In the genomic region with DNA sequence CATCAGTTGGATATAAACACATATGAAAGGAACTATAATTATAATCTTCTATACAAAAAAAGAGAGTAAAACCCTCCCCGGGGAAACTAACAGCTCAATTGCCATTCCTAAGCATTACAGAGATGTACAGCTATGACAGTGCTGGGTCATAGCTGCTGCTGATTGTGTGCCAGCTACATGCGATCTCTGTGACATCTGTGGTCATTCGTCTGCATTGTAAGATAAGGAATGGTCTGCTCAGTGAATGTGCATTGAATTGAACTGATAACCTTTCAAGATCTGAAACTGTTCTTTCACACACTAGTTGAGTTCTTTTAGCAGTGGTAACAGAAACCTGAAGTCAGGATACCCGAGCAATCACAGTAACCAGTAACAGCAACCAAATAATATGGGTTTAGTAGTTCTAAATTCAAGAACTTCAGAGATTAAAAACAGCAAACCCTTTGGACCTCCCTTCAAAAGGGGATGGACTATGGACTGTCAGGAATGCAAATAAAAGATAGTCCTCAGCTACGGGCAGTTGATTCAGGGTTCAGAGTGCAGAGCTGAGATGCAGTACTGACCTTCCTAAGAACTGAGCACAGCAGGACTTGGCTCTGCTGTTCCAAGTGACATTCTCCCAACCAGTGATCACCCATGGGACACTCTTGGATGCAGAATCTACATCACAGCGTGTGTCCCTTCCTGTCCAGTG, we compare ENCODE assay signal across 16 mouse cellular contexts.
DNase-seq lines count a peak whose midpoint lies in the region; ATAC-seq and TF ChIP-seq lines count a peak whose summit lies in the region.
"Had no signal": no experiment of that assay in that cellular context is flagged by ENCODE, and none has a peak within 500 bp of the region (broad histone marks: within the 10 kb centered on the region; RNA-seq: fewer than 3 reads in every experiment).

No protein-coding gene starts in this region.

- intact Hi-C loops in heart, postnatal 10 days (cut with DNase I) = no loop called here
- intact Hi-C loops in heart, postnatal 25 days (cut with DNase I) = no loop called here

- DNase-seq in heart, postnatal 10 days = peak; percentile 5 to 9
- DNase-seq in heart, postnatal 25 days (ENCODE audit: low spot score) = no peak
- peak; percentile 25 for DNase-seq in MEL-GATA-1-ER (ENCODE audit: extremely low read depth, low read depth)
- DNase-seq in spleen, adult 18-20 months = no peak
- no peak for DNase-seq in spleen, postnatal 14 days (ENCODE audit: low spot score in 2 of 2)
- DNase-seq in layer of hippocampus, postnatal 14 days (ENCODE audit: low spot score in 2 of 2) = no peak
- DNase-seq: adrenal gland, postnatal 14 days; cerebellum, adult 11 months; cerebellum, postnatal 36 days; heart, adult 2 months; heart, postnatal 4 days had no signal

- no peaks in the 10 kb centered on the region for H3K27me3 ChIP-seq in intestine, postnatal 0 days (replicated peaks; ENCODE audit: control insufficient read depth, insufficient read depth, low read length)
- H3K27me3 ChIP-seq in liver, embryonic 15.5 days = no peaks in the 10 kb centered on the region
- H3K27me3 ChIP-seq: embryonic facial prominence, embryonic 12.5 days; limb, embryonic 15.5 days; neural tube, embryonic 15.5 days had no signal

- 32% methylated on average over 6 of the region's 6 CpGs for WGBS in intestine, postnatal 0 days
- WGBS in liver, embryonic 15.5 days (ENCODE audit: insufficient replicate concordance) = 17% methylated on average over 6 of the region's 6 CpGs

- H3K27ac ChIP-seq in intestine, postnatal 0 days (ENCODE audit: low read depth, low read length) = peak overlapping the region; percentile 80
- H3K27ac ChIP-seq in liver, embryonic 15.5 days (replicated peaks) = peak overlapping the region; percentile 29; the same call in 1 of the 2 replicates
- H3K27ac ChIP-seq: embryonic facial prominence, embryonic 12.5 days; heart, adult 2 months; limb, embryonic 15.5 days; neural tube, embryonic 15.5 days had no signal

- ATAC-seq in intestine, postnatal 0 days = peak; percentile 98
- ATAC-seq in liver, embryonic 15.5 days (ENCODE audit: insufficient read depth) = peak; percentile 87

- H3K36me3 ChIP-seq in intestine, postnatal 0 days (ENCODE audit: control insufficient read depth, insufficient read depth) = no peaks in the 10 kb centered on the region
- no peaks in the 10 kb centered on the region for H3K36me3 ChIP-seq in liver, embryonic 15.5 days (replicated peaks)
- H3K36me3 ChIP-seq: embryonic facial prominence, embryonic 12.5 days; limb, embryonic 15.5 days; neural tube, embryonic 15.5 days had no signal

- 0 out of 2 replicates have a peak overlapping the region, but pooled peaks have one; percentile 1 for H3K4me2 ChIP-seq in intestine, postnatal 0 days (replicated peaks; ENCODE audit: low read depth)
- H3K4me2 ChIP-seq in liver, embryonic 15.5 days = peak overlapping the region; percentile 11; the same call in 1 of the 2 replicates
- H3K4me2 ChIP-seq: embryonic facial prominence, embryonic 12.5 days; limb, embryonic 15.5 days; neural tube, embryonic 15.5 days had no signal

- no peaks in the 10 kb centered on the region for H3K4me1 ChIP-seq in intestine, postnatal 0 days (replicated peaks; ENCODE audit: control insufficient read depth, insufficient read depth, low read length)
- peaks cover 10% of the 10 kb centered on the region for H3K4me1 ChIP-seq in liver, embryonic 15.5 days (replicated peaks)
- H3K4me1 ChIP-seq: embryonic facial prominence, embryonic 12.5 days; limb, embryonic 15.5 days; neural tube, embryonic 15.5 days had no signal

- no peak overlapping the region for H3K4me3 ChIP-seq in intestine, postnatal 0 days (ENCODE audit: low read depth, low read length)
- H3K4me3 ChIP-seq in liver, embryonic 15.5 days (replicated peaks) = no peak overlapping the region
- H3K4me3 ChIP-seq: embryonic facial prominence, embryonic 12.5 days; heart, adult 2 months; limb, embryonic 15.5 days; neural tube, embryonic 15.5 days had no signal

- no peaks in the 10 kb centered on the region for H3K9me3 ChIP-seq in intestine, postnatal 0 days (ENCODE audit: control insufficient read depth)
- no peaks in the 10 kb centered on the region for H3K9me3 ChIP-seq in liver, embryonic 15.5 days (replicated peaks)
- H3K9me3 ChIP-seq: embryonic facial prominence, embryonic 12.5 days; limb, embryonic 15.5 days; neural tube, embryonic 15.5 days had no signal

- no peak overlapping the region for H3K9ac ChIP-seq in intestine, postnatal 0 days (ENCODE audit: low read depth, low read length)
- no peak overlapping the region for H3K9ac ChIP-seq in liver, embryonic 15.5 days
- H3K9ac ChIP-seq: embryonic facial prominence, embryonic 12.5 days; limb, embryonic 15.5 days; neural tube, embryonic 15.5 days had no signal

- no peak for TF ChIP-seq CTCF in intestine, postnatal 0 days (IDR thresholded peaks at IDR 0.05; ENCODE audit: low read depth)

Comparison
In these comparisons a context has a peak if more than half of its experiments do, and no peak if none do; other contexts are left out.
1. DNase-seq: peak in heart, postnatal 10 days (2 of 2) and MEL-GATA-1-ER (single experiment); none in heart, postnatal 25 days (single experiment), spleen, adult 18-20 months (0 of 2), spleen, postnatal 14 days (0 of 2) and layer of hippocampus, postnatal 14 days (0 of 2).